Mouse (Mus musculus) bone marrow, adult 2 months (tissue): Measurements from ENCODE around the gene Pdcd1lg2.

Experiments
- CTCF ChIP-seq: fragments of 200-500 bp; IDR thresholded peaks from 2 replicates; pipeline ENCODE4 v1.5.1; 2011; ENCODE audit warnings: low read length, control low read depth; ENCODE audit not compliant: control insufficient read depth, insufficient read depth
- POLR2A ChIP-seq: fragments of 200-500 bp; IDR thresholded peaks from 2 replicates; pipeline ENCODE4 v1.6.1; 2011; ENCODE audit warnings: low read depth, mild to moderate bottlenecking, control low read depth, low read length, borderline replicate concordance; ENCODE audit not compliant: control insufficient read depth

DNA sequence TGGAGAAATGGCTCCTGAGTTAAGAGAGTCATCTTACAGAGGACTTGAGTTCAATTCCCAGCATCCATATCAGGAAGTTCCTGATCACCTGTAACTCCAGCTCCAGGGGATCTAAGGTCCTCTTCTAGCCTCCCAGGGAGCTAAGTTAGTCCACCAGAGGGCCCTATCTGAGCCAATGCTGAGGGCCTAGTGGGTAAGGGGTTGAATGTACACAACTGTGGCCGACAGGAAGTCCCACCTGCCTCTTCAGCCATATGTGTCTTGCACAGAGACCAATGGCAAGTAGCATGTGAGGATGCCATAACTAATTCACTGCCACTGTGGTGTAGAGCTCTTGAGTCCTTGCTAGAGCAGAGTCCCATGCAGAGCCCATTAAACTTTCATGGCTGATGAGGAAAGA, 44.4 kb downstream of the Pdcd1lg2 start:
- TF ChIP-seq POLR2A (no peak), CTCF (no peak)
